Mouse (Mus musculus): ENCODE results near the gene Ccdc194.

Ccdc194 gene

DNA sequence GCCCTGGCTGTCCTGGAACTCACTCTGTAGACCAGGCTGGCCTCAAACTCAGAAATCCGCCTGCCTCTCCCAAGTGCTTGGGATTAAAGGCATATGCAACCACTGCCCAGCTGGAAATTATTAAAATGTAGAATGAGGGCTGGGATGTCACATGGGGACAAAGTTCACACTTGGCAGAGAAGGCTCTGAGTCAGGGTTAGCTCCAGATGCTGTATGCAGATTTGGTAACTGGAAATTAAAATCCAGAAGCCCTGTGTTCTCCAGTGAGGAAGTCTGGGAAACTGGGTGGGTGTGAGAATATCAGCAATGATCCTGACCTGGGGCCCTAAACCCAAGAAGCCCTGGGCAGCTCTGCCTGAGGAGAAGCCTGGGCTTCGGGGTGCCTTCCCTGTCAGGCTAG, 16.2 kb downstream of the Ccdc194 start:
- no peak for DNase-seq (ENCODE audit: low spot score)

DNA sequence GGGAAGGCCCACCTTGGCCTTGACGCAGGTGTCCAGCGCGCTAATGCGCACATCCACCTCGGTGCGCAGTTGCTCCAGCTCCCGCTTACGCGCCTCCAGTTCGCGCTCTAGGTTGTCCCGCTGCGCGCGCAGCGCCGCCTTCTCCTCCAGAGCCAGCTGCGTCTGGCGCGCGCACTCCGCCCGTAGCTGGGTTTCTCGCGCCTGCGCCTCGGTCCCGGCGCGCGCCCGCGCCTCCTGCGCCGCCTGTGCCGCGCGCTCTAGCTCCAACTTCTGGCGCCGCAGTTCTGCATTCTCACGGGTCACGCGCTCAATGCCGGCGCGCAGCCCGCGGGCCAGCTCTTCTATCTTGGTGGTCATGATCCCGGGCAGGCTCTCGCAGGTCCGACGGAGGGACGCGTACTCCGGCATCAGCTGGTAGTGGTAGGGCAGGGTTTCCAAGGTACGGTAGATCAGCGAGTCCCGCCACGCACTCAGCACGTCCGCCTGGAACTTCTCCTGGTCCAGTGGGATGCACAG, 17.9 kb downstream of the Ccdc194 start:
- DNase-seq (ENCODE audit: low spot score) = no peak

DNA sequence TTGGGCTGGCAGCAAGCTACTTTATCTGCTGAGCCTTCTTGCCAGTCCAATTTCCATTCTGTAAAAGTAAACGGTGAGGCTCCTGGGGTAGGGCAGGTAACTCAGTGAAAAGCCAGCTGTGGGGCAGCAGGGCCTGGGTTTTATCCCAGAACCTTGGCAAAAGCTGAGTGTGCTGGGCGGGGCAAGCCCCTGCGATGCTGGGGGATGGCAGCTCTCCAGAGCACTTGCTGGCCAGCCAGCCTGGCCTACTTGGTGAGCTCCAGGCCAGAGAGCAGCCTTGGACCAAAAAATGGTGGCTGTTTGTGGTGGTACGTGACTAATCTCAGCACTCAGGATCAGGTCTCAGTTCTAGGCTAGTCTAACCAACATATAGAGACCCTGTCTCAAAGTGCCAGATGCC, 19.5 kb downstream of the Ccdc194 start:
- no peak for DNase-seq (ENCODE audit: low spot score)

DNA sequence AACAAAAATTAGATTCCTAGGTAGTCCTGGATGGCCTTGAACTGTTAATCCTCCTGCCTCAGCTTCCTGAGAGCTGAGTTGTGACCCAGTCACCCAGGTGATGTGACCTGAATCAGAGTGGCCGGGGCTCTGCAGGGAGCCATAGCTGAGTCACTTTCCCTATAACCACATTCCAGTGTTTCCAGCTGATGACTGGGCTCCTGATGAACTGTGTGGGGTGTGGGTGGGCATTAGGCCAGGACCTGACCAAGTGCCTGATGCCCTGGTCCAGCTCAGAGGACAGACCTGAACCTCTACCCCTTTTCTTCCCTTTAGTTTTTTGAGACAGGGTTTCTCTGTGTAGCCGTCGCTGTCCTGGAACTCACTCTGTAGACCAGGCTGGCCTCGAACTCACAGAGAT, 20.2 kb downstream of the Ccdc194 start:
- no peak for DNase-seq (ENCODE audit: low spot score)

DNA sequence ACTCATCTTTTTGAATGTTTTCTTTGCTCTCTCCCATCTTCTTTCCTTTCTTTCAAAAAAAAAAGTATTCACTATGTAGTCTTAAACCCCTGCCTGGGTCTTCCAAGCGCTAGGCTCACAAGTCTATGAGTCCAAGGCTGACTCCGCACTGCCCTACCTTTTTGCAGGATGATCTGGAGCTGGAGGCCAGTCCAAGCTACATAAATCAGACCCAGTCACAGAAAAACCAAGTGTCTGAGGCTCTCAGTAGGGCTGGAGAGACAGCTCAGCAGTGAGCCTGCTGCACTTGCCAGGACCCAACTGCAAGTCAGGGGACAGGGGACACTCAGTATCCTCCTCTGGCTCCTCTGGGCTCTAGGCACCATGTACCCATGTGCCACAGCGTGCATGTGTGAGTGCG, 21.2 kb downstream of the Ccdc194 start:
- DNase-seq (ENCODE audit: low spot score) = no peak

DNA sequence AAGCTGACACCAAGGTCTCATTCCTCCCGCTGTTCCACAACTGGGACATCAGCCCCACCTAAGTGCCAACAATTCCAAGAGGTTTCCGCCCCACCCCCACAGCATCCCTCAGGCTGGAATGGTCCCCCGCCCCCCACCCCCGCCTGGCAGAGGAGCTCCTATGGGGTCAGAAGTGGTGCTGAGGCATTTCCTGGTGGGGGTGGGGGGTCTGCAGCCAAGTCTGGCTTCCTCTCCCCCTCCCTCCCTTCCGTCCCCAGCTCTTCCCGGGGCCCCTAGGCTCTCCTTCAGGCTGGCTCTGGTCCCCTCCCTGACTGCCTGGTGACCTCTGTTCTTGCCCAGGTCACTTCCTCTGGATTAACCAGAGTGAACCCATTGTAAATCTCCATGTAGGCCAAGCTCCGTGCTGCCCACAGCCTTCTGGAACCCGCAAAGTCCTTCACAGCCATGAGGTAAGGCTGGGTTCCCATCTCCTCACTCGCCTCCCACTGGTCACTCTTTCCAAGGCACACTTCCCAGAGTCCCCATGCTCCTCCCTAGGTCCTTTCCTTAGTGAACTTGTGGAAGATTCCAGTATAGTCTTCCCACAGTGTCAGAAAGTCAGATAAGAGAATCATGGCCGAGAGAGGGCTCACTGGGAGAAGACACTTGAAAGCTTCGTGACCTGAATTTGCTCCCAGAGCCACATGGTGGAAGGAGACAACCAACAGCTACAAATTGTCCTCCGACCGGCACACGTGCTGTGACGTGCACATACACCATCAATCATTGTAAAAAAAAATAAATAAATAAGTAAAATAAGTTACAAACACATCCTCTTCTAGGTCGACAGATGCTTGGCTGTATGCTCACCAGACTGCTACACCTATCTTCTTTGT, 26.5 kb downstream of the Ccdc194 start:
- no peak for DNase-seq (ENCODE audit: low spot score)

DNA sequence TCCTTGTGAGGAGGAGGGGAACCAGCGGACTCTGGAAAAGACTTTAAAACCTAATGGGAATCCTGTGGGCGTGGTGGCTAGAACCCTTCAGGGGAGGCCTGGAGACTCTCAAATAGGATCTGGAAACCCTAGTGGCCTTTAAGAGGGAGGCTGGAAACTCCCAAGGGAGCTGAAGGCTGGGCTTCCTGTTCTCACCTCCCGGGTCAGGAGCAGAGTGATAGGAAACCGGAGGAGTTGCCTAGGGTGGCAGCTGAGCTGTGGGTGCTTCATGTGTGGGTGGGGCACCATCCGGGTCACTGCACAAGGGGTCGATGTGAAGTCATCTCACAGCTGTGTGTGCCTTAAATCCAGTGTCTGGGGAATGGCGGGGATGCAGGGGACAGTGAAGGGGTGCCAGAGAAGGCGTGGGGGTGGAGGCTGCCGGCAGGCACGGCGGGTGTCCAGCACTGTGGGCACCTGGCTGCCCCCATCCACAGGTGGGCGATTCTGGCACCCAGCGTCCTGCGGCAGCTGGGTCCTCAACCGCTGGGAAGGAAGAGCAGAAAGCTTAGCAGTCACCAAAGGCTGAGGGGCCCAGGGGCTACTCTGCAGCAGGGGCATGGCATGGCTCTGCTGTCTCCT, 27.5 kb downstream of the Ccdc194 start:
- DNase-seq (ENCODE audit: low spot score) = no peak

DNA sequence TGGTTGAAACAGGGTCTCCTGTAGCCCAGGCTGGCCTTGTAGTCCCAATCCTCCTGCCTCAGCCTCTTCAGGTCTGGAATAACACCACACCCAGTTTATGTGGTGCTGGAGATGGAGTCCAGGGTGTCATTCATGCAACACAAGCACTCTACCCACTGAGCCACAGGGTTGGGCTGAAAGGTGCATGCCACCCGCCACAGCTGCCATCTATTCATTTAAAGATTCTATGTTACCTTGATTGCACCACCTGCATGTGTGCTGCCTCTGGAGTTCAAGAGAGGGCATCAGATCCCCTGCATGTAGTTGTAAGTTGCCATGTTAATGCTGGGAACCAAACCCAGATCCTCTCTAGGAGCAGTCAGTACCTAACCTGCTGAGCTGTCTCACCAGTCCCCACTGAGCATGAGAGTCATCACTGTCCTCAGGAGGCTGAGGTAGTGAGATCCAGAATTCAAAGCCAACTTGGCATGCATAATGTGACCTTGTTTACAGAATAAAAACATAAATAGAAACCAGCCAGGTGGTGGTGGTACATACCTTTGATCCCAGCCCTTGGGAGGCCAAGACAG, 28.4 kb downstream of the Ccdc194 start:
- DNase-seq (ENCODE audit: low spot score) = no peak

DNA sequence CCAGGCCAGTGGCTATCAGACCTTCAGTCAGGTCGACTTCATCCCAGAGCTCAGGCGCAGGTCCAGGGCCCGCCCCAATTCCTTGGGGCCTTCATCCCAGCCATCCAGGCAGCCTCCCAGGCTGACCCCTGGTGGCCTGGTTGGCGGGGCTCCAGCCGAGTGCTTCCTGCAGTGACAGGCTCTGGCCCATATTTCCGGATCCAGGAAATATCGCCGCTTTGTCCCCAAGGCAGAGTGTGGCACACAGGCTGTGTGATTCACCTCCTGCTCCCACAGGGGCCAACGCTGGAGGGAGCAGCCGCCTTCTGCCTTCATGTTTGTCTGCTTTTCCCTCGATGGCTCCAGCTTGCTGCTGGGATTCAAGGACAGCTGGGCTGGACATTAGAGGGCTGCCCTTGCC, 29.0 kb downstream of the Ccdc194 start:
- DNase-seq (ENCODE audit: low spot score) = no peak

DNA sequence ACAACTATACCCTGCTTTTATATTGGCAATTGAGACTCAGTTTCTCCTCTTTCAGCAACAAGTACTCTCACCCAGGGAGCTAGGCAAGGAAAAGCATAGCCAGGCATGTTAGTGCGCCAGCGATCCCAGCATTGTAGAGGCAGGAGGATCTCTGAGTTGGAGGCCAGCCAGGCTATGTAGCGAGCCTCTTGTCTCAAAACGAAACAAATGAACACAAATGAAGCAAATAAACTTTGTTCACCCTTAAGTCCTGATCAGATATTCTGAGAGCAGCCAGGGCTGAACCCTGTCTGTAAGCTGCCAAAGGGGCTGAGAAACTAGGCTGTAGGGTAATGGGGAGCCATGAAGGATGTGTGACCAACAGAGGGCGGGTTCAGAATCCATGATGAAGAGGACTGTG, 29.7 kb downstream of the Ccdc194 start:
- no peak for DNase-seq (ENCODE audit: low spot score)

DNA sequence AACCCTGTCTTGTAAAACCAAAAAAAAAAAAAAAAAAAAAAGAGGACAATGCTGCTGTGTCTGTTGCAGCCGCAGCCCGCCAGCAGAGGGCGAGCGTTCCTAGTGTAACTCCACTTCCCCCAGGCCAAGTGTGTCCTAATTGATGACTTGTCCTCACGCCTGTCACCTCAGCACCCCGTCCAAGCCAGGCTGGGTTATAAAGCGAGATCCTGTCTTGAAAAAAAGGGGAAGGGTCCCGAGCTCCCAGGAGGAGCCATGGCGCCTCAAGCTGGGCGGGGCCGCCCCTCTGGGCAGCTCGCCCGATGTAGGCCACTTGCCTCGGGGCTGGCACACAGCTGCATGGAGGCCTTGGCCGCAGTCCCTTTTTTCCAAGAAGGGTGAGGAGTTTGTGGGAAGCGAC, 30.5 kb downstream of the Ccdc194 start:
- DNase-seq (ENCODE audit: low spot score) = peak; percentile 70

DNA sequence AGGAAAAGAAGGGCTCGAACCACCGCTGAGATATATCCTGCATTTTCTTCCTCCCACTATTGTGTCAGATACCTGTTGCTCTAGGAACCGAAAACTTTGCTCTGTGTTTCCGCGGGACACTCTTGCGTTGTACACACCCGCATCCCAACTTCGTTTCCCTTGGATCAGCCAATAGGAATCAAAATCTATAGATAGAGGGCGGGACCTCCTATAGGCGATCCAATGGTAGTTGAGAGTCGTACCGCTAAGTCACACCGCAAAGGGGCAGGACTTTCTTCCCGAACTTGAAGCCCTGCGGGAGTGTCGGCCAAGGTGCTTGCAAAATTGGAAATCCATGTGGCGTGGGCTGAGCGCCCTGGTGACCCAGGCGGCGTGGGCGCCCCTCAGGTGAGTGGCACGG, 37.1 kb downstream of the Ccdc194 start:
- DNase-seq (ENCODE audit: low spot score) = peak; percentile 89

DNA sequence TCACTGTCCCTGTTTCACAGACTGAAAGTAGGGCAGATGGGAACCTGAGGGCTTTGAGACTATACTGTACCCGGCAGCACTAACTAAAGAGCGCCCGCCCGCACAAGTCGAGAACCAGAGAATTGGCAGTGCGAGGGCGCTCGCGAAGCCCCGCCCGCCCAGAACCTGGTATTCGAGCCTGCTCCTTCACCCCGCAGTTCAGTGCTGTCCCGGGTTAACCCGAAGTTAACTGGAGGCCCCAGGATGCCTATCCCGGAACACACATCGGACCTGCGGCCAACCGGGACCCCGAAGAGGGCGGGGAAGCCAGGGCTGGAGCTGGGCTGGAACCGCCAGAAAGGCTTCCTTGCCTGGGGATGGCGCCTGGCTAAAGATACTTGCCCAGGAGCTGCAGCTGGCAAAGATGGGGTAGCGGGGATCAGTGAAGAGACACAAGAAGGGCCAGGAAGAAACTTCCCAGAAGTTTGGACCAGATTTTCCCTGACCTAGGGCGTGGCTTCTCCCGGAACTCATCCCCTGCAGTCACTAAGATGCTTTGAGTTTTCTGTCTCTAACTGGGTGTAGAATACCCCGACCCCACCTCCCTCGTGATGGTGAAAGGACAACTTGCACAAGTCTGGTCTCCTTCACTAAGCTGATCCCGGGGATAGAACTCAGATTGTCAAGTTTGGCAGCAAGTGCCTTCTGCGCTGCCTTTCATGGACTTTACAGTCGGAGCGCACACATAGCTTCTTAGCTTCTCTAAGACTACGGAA, 37.6 kb downstream of the Ccdc194 start, which contains the start of gene Gtpbp3:
TSS of gene Gtpbp3 (plus strand) at position 413 of the 755 bp plus-strand sequence.
- peak; percentile 76 for DNase-seq (ENCODE audit: low spot score)

DNA sequence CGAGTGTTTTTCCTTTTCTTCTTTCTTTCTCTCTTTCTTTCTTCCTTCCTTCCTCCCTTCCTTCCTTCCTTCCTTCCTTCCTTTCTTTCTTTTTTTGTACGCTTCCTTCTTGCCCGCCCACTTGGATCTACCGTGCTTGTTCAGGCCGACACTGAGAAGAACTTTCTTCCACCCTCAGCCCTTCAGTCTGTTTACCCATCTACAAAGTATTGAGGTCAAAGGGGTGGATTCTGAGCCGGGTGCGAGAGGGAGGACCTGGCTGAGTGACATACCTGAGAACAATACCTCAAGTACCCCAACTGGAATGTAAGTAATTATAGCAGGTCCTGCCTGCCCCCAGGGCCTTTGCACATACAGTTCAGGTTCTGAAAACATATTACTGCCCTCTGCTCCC, 39.4 kb downstream of the Ccdc194 start:
- DNase-seq (ENCODE audit: low spot score) = no peak

DNA sequence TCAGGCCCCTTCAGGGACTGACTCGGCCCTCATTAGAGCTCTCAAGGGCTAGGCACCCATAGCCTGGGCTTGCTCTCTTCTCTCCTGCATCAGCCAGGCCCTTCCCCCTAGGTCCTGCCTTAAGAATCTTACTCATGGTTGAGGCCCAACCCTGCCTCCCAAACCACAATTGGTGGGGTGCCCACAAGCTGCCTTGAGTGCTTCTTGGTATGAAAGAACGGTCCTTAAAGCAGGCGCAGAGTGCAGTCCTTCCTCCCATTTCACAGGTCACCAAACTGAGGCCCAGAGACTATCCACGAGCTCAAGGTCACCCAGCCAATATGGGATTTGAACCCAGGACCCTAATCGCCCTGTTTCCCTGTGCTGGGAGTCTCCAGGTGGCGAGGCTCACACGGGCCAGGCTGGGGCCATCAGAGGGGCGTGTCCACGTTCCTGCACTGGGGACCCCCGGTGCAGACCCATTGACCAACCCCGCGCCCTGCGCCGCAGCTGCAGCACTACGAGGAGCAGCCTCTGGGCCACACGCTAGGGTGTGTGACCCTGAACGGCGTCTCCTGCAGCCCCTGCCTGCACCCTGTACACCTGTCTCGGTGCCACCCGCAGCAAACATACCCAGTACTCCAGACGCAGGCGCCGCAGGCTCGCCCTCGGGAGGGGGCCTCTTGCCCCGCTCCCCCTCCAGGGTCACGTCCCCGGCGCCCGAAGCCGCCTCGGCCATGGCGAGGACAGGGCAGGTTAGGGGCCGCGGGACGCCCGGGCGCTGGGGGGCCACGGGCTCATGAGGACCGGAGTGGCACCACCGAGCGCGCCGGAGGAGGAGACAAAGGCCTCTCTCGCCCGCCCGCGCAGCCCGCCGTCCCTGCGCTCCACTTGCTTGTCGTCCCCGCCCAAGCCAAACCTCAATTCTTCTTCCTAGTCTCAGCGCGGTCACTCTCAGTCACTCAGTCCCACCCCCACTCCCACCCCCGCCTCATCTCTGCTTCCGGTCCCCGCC, 40.1 kb downstream of the Ccdc194 start, which contains the start of gene Ano8:
TSS of gene Ano8 (minus strand) at position 822 of the 994 bp plus-strand sequence.
- DNase-seq (ENCODE audit: low spot score) = peak; percentile 89

DNA sequence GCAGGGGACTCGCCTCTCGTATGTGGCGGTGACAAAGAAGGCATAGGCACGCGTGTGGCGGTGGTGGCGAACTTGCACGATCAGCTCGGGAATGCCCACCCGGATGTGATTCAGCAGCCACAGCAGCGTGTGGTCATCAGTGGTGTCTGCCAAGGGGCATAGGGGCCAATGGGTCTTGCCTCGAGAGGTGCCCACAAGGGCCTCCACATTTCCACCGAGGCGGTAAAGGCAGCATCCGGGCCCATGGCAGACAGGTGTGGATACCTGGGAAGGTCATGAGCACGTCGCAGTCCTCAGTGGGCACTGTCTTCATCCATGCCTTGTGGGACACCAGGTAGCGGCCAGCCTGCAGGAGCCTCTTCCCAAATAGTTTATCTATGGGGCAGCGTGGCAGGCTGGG, 40.8 kb downstream of the Ccdc194 start:
- DNase-seq (ENCODE audit: low spot score) = no peak

DNA sequence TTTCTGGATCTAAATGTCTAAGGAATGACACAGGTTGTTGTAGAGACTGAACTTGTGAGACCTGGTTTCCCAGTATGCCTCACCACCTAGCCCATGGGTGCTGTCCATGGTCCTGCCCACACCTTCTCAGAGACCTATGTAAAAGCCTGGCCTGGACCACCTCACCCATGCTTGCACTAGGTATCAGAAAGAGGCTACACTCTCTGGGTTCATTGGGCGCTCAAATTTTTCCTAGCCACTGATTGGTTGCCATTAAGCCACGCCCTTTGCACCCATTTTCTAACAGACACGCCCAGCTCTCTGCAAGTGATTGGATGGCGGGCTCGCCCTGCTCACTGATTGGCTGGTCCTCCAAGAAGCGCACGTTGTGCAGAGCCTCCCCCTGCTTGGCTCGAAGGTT, 41.6 kb downstream of the Ccdc194 start:
- no peak for DNase-seq (ENCODE audit: low spot score)

DNA sequence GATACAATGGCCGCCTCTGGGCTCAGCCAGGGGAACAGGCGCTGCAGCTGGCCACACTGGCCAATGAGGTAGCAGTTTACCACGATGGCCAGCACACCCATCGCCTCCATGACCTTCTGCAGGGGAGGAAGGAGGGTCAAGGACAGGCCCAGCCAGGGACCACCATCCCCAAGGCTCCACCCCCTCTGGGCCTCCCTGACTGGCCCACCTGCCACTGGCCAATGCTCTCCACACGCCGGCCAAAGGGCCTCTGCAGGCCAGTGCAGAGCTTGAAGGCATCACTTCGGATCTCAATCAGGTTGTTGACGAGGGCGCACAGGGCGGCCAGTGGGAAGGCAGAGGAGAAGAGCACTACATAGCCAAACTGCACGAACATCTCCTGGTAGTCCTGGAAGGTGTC, 46.6 kb downstream of the Ccdc194 start:
- no peak for DNase-seq (ENCODE audit: low spot score)

DNA sequence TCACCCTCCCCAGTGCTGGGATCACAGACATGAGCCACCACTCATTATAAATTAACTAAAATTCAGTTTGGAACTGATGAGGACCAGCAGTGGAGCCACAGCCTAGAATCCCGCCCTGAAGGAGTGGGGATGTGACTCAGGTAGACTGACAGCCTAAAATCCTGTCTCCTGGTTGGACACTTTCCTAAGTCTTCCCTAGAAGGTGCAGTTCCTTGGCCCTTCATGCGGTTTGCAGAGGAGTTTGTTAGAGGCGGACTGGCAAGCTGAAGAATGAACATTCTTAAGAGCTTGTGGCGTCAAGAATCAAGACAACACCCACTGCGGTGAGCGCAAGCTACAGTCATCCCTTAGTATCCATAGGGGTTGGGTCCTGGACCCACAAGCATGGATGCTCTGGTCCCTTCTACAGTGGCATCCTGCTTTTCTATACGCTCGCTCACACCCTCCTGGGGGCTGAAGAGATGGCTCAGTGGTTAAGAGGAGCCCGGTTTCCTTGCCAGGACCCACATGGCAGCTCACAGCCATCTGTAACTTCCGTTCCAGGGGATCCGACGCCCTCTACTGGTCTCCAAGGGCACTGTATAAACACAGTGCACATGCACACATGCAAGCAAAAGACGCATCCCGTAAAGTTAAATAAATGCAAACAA, 48.2 kb downstream of the Ccdc194 start:
- DNase-seq (ENCODE audit: low spot score) = peak; percentile 48

Measured in T-cell, adult 2 months (primary cell).